Mouse (Mus musculus) embryonic facial prominence, embryonic 13.5 days (tissue): Measurements from ENCODE around the gene Fam117a. TPM values are rescaled to one million over a fixed set of nuclear protein-coding genes. Genes with fewer than 3 reads are reported as not detected.
A peak's percentile ranks its signal among the peaks of the same experiment; 100 is the strongest.
"Not testable (repeated sequence)": the region's sequence is repeated elsewhere in the genome, so short reads cannot be mapped to it uniquely, and the experiment has no call there.

ENCODE experiments used
- ATAC-seq: fragments of 200-750 bp; cut with Nextera tagmentation; 2 replicates; pipeline ENCODE4 v1.8.0; 2017; ENCODE audit warnings: low read depth; ENCODE audit not compliant: insufficient number of reproducible peaks, insufficient read depth, low FRiP score, low TSS enrichment
- H3K27ac ChIP-seq: fragments of 300-500 bp; sonication (generic); 2 replicates; pipeline ENCODE4 v1.5.1; 2015; ENCODE audit warnings: moderate library complexity, mild to moderate bottlenecking, inconsistent platforms
- H3K27me3 ChIP-seq: fragments of 300-500 bp; sonication (generic); 2 replicates; pipeline ENCODE4 v1.6.1; 2015; ENCODE audit warnings: mild to moderate bottlenecking, inconsistent platforms
- H3K36me3 ChIP-seq: fragments of 300-500 bp; sonication (generic); 2 replicates; pipeline ENCODE4 v1.6.1; 2015; ENCODE audit warnings: mild to moderate bottlenecking, inconsistent platforms
- H3K4me1 ChIP-seq: fragments of 300-500 bp; sonication (generic); 2 replicates; pipeline ENCODE4 v1.6.1; 2015; ENCODE audit warnings: inconsistent platforms
- H3K4me2 ChIP-seq: fragments of 300-500 bp; sonication (generic); 2 replicates; pipeline ENCODE4 v1.6.1; 2015; ENCODE audit warnings: moderate library complexity, mild to moderate bottlenecking, inconsistent platforms
- H3K4me3 ChIP-seq: fragments of 300-500 bp; sonication (generic); 2 replicates; pipeline ENCODE4 v1.5.1; 2015; ENCODE audit warnings: mild to moderate bottlenecking, inconsistent platforms
- H3K9ac ChIP-seq: fragments of 300-500 bp; sonication (generic); 2 replicates; pipeline ENCODE4 v1.6.1; 2015; ENCODE audit warnings: mild to moderate bottlenecking, inconsistent platforms
- H3K9me3 ChIP-seq: fragments of 300-500 bp; sonication (generic); 2 replicates; pipeline ENCODE4 v1.6.1; 2016; ENCODE audit warnings: inconsistent platforms
- WGBS: fragments of 180-500 bp; shearing (Covaris S2); methylation state at CpG from one replicate; pipeline ENCODE4 v1.1.7; 2015; ENCODE audit warnings: mixed read lengths; 5-methylcytosine and 5-hydroxymethylcytosine counted together
- polyA plus RNA-seq: library from polyadenylated mRNA; unstranded; fragments of >200 nt; fragmentation: Nextera tagmentation; extraction: Ambion mirVana; gene quantifications from 2 replicates; pipeline ENCODE4 v1.2.1, GENCODE M21; 2015

Gene Fam117a
- polyA plus RNA-seq, 1 experiment from 2014 or later, result 17.4 TPM

DNA sequence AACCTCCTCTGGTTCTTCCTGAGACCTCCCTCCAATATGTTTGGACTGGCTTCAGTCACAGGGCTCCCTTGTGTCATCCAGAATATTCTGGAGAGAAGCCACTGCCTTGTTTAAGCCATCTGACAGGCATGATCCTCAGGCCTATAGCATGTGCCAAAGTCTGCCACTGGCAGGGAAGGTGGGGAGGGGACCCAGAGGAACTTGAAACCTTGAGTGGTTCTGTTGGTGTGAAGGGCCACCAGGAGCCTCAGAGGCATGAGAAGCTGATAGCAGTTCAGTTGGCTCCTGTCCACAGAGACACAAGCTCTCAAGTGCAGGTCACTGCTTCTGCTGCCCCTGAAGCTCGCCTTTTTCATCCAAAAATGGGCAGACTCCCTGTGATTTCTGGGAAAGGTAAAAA, 59.7 kb downstream of the Fam117a start:
- Histone ChIP-seq H3K36me3 (peaks cover 8% of the 10 kb centered on the region; the same call in 1 of the 2 replicates), H3K4me3 (no peak overlapping the region), H3K4me2 (no peak overlapping the region), H3K9me3 (no peaks in the 10 kb centered on the region), H3K4me1 (peaks cover 31% of the 10 kb centered on the region), H3K9ac (0 out of 2 replicates have a peak overlapping the region, but pooled peaks have one; percentile 11), H3K27ac (no peak overlapping the region), H3K27me3 (peaks cover 11% of the 10 kb centered on the region; the same call in 1 of the 2 replicates)
- no peak for ATAC-seq
- 65% methylated on average over 1 of the region's 1 CpGs for WGBS

DNA sequence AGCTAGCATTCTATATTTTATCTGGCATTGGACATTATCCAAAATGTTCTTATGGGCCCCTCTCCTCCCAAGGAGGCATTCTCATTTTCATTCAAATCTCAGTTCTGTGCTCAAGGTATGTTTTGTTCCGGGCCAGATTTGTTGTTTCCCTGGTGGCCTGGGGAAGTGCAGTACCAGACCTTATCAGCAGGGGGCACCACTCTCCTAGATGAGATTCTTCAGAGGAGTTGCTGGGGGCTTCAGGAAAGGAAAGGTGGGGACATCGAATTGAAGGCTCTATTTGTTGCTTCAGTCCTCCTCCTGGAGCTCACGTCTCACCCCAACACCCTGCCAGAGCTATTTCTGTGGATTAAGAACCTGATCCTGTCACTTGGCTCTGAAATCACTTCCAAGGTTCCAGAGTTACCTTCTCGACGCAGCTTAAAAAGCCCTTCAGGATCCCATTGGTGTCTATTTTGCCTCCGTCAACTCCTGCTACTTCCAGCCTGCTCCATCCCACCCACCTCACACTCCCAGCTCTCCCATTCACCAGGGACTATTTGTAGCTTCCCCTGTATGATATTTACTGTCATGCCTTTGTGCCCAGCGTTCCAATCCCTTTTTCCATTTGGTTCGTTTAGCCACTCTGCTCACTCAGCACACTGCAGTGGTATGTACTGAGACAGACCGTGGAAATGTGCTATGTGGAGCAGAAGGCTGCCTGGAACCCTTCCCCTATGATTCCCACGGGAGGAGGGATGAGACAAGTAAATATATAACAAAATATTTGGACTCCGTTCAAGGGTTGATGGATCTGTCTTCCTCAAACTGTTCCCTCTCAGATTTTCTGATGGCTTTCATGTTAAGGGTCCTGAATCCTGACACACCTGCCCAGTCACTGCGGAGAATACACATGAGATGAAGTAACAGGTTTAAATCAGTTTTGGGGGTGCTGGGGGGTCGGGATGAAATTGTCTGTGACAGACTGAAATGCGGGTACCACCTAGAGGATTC, 61.3 kb downstream of the Fam117a start:
- H3K27me3 ChIP-seq, result peaks cover 11% of the 10 kb centered on the region; the same call in 1 of the 2 replicates
- no peaks in the 10 kb centered on the region for H3K9me3 ChIP-seq
- 55% methylated on average over 14 of the region's 14 CpGs for WGBS
- H3K27ac ChIP-seq, result no peak overlapping the region
- H3K4me1 ChIP-seq, result peaks cover 24% of the 10 kb centered on the region
- no peak overlapping the region for H3K4me3 ChIP-seq
- 0 out of 2 replicates have a peak overlapping the region, but pooled peaks have one; percentile 16 for H3K9ac ChIP-seq
- H3K4me2 ChIP-seq, result peak overlapping the region; percentile 30; the same call in 1 of the 2 replicates
- no peak for ATAC-seq
- H3K36me3 ChIP-seq, result no peaks in the 10 kb centered on the region

DNA sequence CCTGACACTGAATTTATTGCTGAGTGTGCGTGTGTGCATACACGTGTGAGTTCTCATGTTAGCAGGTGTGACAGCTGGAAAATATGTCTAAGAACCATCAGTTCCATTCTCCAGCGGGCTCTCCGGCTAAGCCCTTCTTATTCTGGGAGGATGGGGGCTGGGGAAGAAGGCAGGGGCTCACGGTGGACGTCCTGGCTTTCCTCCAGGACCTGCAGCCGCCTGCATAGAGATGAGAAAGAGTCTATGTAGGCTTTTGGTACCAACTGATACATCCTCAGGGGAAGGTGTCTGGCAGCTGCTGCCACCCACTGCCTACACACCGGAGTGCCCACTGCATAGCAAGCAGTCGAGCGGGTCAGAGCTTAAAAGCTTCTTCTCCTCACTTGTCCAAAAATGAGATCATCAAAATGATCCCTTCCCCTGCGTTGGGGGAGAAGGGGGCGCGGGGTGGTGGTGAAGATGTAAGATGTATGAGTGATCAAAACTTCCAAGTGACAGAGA, 62.8 kb downstream of the Fam117a start:
- Histone ChIP-seq H3K27ac (no peak overlapping the region), H3K4me3 (no peak overlapping the region), H3K9me3 (no peaks in the 10 kb centered on the region), H3K27me3 (peaks cover 11% of the 10 kb centered on the region; the same call in 1 of the 2 replicates), H3K4me2 (no peak overlapping the region), H3K4me1 (peaks cover 21% of the 10 kb centered on the region), H3K9ac (no peak overlapping the region), H3K36me3 (no peaks in the 10 kb centered on the region)
- no peak for ATAC-seq
- WGBS, result 78% methylated on average over 13 of the region's 13 CpGs

DNA sequence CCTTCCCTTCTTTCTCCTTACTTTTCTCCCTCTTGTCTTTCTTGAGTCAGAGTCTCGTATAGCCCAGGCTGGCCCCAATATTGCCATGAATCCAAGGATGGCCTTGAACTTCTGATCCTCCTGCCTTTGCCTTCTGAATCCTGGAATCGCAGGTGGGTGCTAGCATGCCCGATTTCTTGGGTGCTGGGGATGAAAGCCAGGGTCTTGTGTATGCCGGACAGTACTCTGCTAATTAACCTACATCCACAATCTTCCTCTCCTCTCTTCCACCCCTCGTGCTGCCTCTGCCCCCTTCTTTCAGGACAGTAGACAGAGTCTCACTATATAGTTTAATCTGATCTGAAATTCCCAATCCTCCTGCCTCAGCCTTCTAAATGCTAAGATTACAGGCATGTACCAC, 64.8 kb downstream of the Fam117a start:
- H3K4me1 ChIP-seq, result peaks cover 21% of the 10 kb centered on the region
- H3K36me3 ChIP-seq, result no peaks in the 10 kb centered on the region
- peaks cover 11% of the 10 kb centered on the region; the same call in 1 of the 2 replicates for H3K27me3 ChIP-seq
- ATAC-seq, result no peak
- no peak overlapping the region for H3K27ac ChIP-seq
- H3K4me3 ChIP-seq, result no peak overlapping the region
- WGBS, result 87% methylated on average over 5 of the region's 5 CpGs
- no peaks in the 10 kb centered on the region for H3K9me3 ChIP-seq
- no peak overlapping the region for H3K9ac ChIP-seq
- H3K4me2 ChIP-seq, result no peak overlapping the region

DNA sequence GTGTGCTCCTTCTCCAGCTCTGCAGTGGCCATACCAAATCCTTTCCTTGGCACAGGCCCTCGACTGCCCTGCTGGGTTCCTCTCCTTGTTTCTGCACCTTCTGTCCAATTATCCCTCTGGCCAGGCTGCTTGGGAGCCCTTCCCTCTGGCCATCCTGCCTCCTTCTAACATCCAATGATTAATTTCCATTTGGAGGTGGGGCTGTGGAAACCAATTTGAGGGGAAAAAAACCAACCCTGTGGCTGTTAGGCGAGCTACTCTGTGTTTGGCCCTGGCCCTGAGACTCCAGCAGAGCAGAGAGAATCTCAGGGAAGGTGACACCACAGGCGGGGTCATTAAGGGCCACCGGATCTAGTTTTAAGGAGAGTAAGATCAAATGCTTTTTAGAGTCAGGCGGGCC, 65.4 kb downstream of the Fam117a start:
- Histone ChIP-seq H3K36me3 (no peaks in the 10 kb centered on the region), H3K27me3 (peaks cover 11% of the 10 kb centered on the region; the same call in 1 of the 2 replicates), H3K4me2 (no peak overlapping the region), H3K9me3 (no peaks in the 10 kb centered on the region), H3K27ac (no peak overlapping the region), H3K4me3 (no peak overlapping the region), H3K4me1 (peaks cover 21% of the 10 kb centered on the region), H3K9ac (no peak overlapping the region)
- 16% methylated on average over 5 of the region's 5 CpGs for WGBS
- no peak for ATAC-seq

DNA sequence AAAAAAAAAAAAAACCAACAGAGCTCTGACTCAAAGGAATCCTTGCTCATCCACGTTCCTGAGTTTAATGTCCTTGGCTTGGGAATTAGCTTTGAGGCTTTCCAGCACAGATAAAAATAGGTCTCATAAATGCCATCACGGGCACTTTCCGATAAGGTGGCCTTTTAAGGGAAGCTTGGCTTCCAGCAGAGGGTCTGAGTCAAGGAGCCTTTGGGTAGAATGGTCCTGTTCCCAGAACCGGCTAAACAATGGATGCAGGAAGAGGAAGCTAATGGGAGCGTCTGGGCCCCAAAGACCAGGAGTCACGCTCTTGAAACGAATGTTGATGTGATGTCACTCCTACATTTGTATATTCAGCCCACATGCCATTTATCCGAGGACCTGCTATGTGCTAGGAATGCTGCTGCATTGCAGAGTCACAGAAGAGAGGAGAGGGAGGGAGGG, 65.9 kb downstream of the Fam117a start:
- no peak for ATAC-seq
- Histone ChIP-seq H3K4me3 (no peak overlapping the region), H3K27me3 (peaks cover 11% of the 10 kb centered on the region; the same call in 1 of the 2 replicates), H3K27ac (no peak overlapping the region), H3K4me1 (peaks cover 21% of the 10 kb centered on the region), H3K36me3 (no peaks in the 10 kb centered on the region), H3K4me2 (no peak overlapping the region), H3K9ac (no peak overlapping the region), H3K9me3 (no peaks in the 10 kb centered on the region)
- 23% methylated on average over 8 of the region's 8 CpGs for WGBS

DNA sequence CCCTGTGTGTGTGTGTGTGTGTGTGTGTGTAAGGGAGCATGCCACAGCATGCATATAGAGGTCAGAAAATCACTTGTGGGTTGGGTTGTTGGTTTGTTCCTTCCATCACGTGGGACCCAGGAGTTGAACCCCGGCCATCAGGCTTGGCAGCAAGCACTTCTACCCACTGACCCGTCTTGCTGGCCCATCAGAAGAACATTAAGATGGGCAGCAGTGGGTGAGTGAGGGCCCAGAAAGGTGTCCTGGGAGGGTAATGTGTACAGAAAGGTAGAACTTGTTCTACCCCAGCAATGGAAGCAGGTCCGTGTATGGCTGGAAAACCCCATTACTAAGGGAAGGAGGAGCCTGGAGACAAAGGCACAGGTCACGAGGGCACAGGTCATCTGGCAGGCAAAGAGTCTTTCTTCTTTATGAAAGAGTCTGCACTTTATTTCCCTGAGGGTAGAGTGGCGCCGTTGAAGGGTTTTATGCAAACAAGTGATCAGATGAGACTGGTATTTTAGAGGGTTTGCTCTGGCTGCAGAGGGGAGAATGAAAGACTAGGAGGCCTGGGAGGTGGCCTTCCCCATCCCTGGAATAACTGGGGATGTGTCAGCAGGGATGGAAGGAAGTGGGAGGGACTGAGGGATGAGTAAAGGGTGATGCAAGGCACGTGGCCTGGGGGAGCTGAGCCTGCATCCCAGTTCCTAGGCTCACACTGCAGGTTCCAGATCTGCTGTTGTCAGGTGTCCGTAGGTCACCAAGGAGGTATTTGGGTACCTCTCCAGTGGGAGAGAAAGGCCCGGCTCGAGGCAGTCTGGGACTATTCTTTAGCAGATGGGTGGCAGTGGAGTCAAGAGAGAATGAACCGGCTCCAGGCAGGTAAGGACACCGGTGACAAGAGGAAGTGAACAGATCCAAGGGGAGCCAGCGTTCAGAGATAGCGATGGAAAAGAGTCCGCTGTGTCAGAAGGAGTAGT, 66.8 kb downstream of the Fam117a start:
- peaks cover 11% of the 10 kb centered on the region; the same call in 1 of the 2 replicates for H3K27me3 ChIP-seq
- 60% methylated on average over 16 of the region's 16 CpGs for WGBS
- ATAC-seq, result no peak

DNA sequence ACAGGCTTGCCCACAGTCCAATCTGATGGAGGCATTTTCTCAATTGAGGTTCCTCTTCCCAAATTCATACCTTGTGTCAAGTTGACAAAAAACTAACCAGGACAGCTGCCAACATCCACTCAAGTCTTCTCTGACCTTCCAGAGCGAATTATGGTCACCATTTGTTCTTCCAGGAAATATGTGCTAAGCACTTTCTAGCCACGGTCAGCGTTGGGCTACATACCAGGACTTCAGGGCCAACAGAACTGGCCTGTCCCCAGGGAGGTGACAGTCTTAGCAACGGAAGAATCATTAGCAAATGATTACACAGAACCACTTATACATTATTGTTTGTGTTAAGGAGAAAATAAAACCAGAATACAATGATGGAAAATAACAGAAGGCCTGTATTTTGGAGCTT, 69.0 kb downstream of the Fam117a start:
- Histone ChIP-seq H3K4me3 (no peak overlapping the region), H3K36me3 (no peaks in the 10 kb centered on the region), H3K4me2 (no peak overlapping the region), H3K27me3 (no peaks in the 10 kb centered on the region), H3K9ac (no peak overlapping the region), H3K4me1 (peaks cover 15% of the 10 kb centered on the region), H3K27ac (no peak overlapping the region), H3K9me3 (no peaks in the 10 kb centered on the region)
- no peak for ATAC-seq
- WGBS, result 76% methylated on average over 4 of the region's 4 CpGs

More for the DNA sequence above, 66.8 kb downstream of the Fam117a start:
- Histone ChIP-seq H3K36me3 (no peaks in the 10 kb centered on the region), H3K9me3 (no peaks in the 10 kb centered on the region), H3K4me3 (no peak overlapping the region), H3K9ac (no peak overlapping the region), H3K4me2 (no peak overlapping the region), H3K4me1 (peaks cover 15% of the 10 kb centered on the region), H3K27ac (no peak overlapping the region)

DNA sequence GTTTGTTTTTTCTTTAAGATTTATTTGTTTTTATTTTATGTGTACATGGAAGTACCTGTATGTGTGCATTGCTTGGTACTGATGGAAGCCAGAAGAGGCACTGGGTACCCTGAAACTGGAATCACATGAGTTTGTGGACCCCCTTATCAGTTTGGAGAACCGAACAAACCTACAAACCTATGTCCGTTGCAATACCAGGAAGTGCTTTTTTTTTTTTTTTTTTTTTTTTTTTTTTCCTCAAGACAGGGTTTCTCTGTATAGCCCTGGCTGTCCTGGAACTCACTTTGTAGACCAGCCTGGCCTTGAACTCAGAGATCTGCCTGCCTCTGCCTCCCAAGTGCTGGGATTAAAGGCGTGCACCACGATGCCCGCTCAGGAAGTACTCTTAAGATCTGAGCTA, 69.6 kb downstream of the Fam117a start:
- WGBS, result 92% methylated on average over 5 of the region's 5 CpGs
- not testable (repeated sequence) for ATAC-seq, H3K9me3 ChIP-seq, H3K27ac ChIP-seq, H3K36me3 ChIP-seq, H3K27me3 ChIP-seq, H3K4me2 ChIP-seq, H3K4me3 ChIP-seq, H3K9ac ChIP-seq
- peaks cover 17% of the 10 kb centered on the region for H3K4me1 ChIP-seq

DNA sequence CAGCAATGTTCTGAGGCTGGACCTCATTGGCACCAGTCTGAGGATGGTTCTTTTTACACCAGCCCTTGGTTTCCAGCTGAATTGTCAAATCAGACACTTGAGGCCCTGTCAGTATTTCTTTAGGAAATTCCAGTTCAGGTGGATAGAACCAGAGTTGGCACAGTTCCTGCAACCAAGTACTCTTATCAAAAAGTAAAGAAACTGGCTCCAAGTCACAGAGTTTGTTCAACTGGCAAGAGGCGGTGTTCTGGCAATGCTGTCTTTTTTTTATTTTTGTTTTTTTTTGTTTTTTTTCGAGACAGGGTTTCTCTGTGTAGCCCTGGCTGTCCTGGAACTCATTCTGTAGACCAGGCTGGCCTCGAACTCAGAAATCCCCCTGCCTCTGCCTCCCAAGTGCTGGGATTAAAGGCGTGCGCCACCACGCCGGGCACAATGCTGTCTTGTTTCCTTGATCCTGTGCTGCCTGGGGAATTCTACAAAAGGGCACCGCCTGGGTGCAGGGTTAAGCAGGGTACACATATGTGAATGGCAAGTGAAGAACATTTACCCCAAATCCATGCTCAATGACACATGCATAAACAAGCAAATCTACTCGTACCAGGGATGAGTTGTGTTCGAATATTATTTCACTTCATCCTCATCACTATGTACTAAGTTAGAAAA, 72.8 kb downstream of the Fam117a start:
- no peak overlapping the region for H3K4me2 ChIP-seq
- H3K9me3 ChIP-seq, result no peaks in the 10 kb centered on the region
- H3K9ac ChIP-seq, result no peak overlapping the region
- 92% methylated on average over 10 of the region's 10 CpGs for WGBS
- peaks cover 14% of the 10 kb centered on the region for H3K4me1 ChIP-seq
- H3K27me3 ChIP-seq, result no peaks in the 10 kb centered on the region
- no peak overlapping the region for H3K27ac ChIP-seq
- no peaks in the 10 kb centered on the region for H3K36me3 ChIP-seq
- ATAC-seq, result no peak
- H3K4me3 ChIP-seq, result no peak overlapping the region
